Mouse (Mus musculus) T-helper 17 cell (primary cell): ENCODE results near the gene R3hdm4.
"Not testable (repeated sequence)": the region's sequence is repeated elsewhere in the genome, so short reads cannot be mapped to it uniquely, and the experiment has no call there.

Experiments
- in situ Hi-C, 2 experiments: fragments of 300-600 bp; cut with MboI, MseI; formaldehyde crosslinking; loops; 1 replicate in 1 of 2; 2 replicates in 1 of 2; pipeline ENCODE4 v1.15.1; 2025; ENCODE audit warnings: high pct_unique_total_duplicates in 2 of 2

The R3hdm4 gene

GRCm38 (mm10) chr10:79920958-79921535 lies at the start of gene R3hdm4:
TSS of gene R3hdm4 (minus strand) at chr10:79921208.
- in situ Hi-C loops: loop anchor here (5.0 to 10.0 kb wide), 2 partner anchors 39 to 86 kb away; no protein-coding TSS in a partner anchor

GRCm38 (mm10) chr10:79970415-79971182 lies 49.6 kb upstream of the R3hdm4 start, which contains the start of gene Grin3b:
TSS of gene Grin3b (plus strand) at chr10:79970715.
- in situ Hi-C loops: no loop called here

- in situ Hi-C loops: no loop called here
These were observed 48.1 kb upstream of the R3hdm4 start for GRCm38 (mm10) chr10:79969124-79969568.

GRCm38 (mm10) chr10:79968181-79968580 lies 47.2 kb upstream of the R3hdm4 start:
- in situ Hi-C loops: no loop called here

GRCm38 (mm10) chr10:79966886-79967400 lies 45.9 kb upstream of the R3hdm4 start:
- in situ Hi-C loops: no loop called here

- in situ Hi-C loops: no loop called here
These were observed 44.3 kb upstream of the R3hdm4 start for GRCm38 (mm10) chr10:79965325-79965724.

GRCm38 (mm10) chr10:79964727-79965126 lies 43.7 kb upstream of the R3hdm4 start:
- in situ Hi-C loops: no loop called here

- in situ Hi-C loops: no loop called here
These were observed 39.8 kb upstream of the R3hdm4 start for GRCm38 (mm10) chr10:79960671-79961294.

- in situ Hi-C loops: no loop called here
These were observed 39.0 kb upstream of the R3hdm4 start, which contains the start of gene Wdr18 for GRCm38 (mm10) chr10:79959847-79960601. TSS of gene Wdr18 (plus strand) at chr10:79960152.

GRCm38 (mm10) chr10:79959412-79959811 lies 38.4 kb upstream of the R3hdm4 start:
- in situ Hi-C loops: not testable (repeated sequence)

GRCm38 (mm10) chr10:79958140-79958816 lies 37.3 kb upstream of the R3hdm4 start:
- in situ Hi-C loops: no loop called here

- in situ Hi-C loops: no loop called here
These were observed 35.7 kb upstream of the R3hdm4 start for GRCm38 (mm10) chr10:79956643-79957154.

- in situ Hi-C loops: no loop called here
These were observed 34.7 kb upstream of the R3hdm4 start for GRCm38 (mm10) chr10:79955691-79956090.

- in situ Hi-C loops: loop anchor here in 1 of 2 experiments (5.0 kb wide), 1 partner anchor 72 kb away; no protein-coding TSS in a partner anchor
These were observed 32.9 kb upstream of the R3hdm4 start for GRCm38 (mm10) chr10:79953946-79954345.

- in situ Hi-C loops: loop anchor here in 1 of 2 experiments (5.0 kb wide), 1 partner anchor 68 kb away; no protein-coding TSS in a partner anchor
These were observed 29.7 kb upstream of the R3hdm4 start for GRCm38 (mm10) chr10:79950661-79951060.

- in situ Hi-C loops: loop anchor here in 1 of 2 experiments (5.0 kb wide), 1 partner anchor 68 kb away; no protein-coding TSS in a partner anchor
These were observed 28.9 kb upstream of the R3hdm4 start for GRCm38 (mm10) chr10:79949873-79950272.

GRCm38 (mm10) chr10:79947502-79947901 lies 26.5 kb upstream of the R3hdm4 start:
- in situ Hi-C loops: no loop called here

GRCm38 (mm10) chr10:79946752-79947322 lies 25.8 kb upstream of the R3hdm4 start:
- in situ Hi-C loops: no loop called here

- in situ Hi-C loops: no loop called here
These were observed 24.7 kb upstream of the R3hdm4 start for GRCm38 (mm10) chr10:79945507-79946234.
